Mouse (Mus musculus) urinary bladder, adult 18-20 months (tissue): ENCODE data around the gene Rcbtb1.
"Not testable (repeated sequence)": the region's sequence is repeated elsewhere in the genome, so short reads cannot be mapped to it uniquely, and the experiment has no call there.

ENCODE experiments used
- DNase-seq, 2 experiments: peaks; one replicate each; pipeline ENCODE4 v3.0.0; 2022; ENCODE audit warnings: low spot score in 2 of 2, mixed read lengths in 2 of 2

Rcbtb1 gene

DNA sequence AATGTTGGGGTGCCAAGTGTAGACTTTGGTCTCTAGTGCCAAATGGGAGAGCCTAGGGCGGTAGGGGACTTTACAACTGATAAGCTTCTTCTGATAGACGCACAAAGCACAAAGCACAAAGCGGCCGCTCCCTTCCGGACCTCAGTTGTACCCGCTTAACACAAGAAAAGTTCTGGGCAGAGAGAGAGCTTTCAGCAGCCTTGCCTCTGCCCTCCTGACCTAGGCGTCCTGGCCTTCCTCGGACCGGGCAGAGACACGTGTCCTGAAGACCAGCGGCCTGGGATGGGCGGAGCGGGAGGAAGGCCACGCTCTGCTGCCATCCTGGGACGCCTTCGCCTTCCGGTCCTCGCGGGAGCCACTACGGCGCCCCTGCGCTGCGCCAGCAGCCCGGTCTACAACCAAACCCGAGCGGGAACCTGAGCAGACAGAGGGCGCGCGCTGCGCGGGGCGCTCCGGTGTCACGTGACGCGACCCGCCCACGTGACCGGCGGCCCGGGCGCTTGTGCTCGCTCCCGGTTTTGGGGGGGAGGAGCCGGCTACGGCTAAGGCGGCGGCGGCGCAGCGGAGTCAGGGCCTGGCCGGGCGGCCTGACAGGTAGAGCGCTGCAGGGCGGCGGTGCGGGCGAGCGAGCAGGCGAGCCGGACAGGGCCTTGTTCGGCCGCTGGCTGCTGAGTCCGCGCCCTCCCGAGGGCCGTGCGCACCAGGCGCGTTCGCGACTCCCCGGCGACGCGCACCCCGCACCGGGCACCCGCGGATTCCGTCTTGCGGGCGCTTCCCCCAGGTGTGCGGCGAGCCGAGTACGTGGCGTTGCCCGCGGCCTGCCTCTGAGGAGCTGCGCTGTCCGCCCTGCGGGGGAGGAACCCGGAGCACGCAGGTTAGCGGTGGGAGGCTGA, at the start of gene Rcbtb1:
Gene Rcbtb1, plus strand, starts transcription at position 499 of the 893 bp plus-strand sequence.
- DNase-seq = peak; percentile 83 to 91

DNA sequence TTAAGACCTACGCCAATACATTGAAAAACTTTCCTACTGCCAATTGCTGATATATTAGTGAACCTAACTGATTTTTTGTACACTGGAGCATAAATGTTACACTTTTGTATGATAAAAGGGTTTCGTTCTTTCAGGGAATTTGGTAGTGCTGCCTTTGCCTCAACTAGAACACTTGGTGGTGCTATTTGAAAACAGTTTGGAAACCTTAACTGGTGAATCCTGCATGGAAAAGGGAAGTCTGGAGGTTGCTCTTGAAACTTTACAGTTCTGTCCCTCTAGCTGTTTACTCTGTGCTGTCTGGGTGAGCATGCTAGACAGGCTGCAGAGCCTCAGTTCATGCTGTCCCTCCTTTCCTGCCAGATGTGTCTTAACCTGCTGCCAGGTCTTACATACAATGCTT, 45.4 kb upstream of the Rcbtb1 start:
- no peak for DNase-seq

DNA sequence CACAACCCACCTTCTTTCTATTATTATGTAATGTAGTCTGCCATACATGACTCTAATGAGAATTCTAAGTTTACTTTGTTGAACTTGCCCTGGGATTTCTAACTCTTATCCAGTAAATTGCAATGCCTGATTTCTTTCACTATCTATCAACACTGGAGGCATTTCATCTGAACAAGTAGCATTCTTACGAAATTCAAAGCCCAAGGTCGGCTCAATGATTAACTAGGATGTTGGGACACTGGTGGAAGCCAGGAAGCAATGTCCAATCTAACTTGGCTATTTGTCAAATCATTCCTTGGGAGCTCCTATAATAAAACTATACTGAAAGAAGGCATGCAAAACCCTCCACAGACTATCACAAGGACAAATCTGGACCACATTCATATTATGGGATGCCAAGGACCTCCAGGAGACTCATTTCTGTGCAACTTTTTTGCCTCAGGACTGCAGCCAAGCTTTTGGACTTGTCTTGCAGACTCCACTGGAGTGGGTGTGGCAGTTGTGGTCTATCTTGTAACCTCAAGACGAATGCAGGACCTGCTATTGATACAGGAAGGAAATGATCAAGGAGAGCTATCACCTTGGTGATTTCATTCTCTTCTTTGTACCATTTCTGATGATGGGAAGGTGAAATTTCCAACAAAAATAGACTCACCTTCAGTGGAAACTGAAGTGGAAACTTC, 43.9 kb upstream of the Rcbtb1 start:
- no peak for DNase-seq

DNA sequence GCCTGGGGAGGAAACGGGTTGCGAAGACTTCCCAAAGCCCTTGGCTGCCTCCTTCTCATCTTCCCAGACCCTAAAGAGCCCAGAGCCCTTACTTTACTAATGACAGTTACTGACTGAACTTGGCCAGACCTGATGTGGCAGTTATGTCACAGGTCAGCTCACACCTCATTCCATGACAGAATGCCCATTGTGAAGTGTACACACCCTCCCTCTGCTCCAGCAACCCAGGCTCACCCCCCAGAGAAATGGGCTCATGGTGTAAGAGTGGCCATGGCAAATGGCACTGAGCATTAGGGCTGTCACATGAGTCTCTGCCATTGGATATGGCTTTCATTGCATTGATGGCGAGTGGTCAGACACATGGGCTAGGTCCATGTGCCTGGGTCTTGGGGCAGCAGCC, 22.4 kb upstream of the Rcbtb1 start, which contains the start of gene Gm5142:
Gene Gm5142, minus strand, starts transcription at position 101 of the 400 bp plus-strand sequence.
- no peak for DNase-seq

DNA sequence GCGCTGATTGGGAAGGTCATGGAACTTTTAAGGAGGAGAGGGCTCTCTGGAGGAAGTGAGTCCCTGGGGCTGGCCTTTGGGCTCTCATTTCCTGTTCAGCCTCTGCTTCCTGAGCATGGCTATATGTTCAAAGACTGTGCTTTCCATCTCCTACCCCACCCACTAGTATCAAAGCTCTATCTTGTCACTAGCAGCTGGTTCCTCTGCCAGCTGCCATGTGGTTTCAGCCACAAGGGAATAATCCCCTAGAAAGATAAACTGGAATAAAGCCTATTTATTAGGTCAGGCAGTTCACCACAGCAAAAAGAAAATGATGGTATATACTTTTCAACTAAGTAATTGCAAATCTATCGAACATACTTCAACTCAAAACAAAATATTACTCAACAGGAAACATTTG, 18.3 kb upstream of the Rcbtb1 start:
- DNase-seq = no peak

DNA sequence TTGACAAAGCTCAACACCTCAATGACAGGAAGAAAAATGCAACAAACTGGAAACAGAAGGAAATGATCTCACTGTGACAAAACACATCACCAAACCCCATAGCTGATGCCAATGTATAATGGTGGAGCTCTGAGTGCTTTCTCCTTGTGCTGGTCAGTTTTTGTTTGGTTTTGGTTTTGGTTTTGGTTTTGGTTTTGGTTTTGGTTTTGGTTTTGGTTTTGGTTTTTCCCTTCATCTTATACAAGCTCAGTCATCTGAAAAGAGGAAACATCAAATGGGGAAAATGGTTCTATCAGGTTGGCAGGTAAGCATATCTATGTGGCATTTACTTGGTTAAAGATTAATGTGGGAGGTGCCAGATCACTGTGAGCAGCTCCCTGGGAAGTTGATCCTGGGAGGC, 15.5 kb upstream of the Rcbtb1 start:
- DNase-seq = no peak

DNA sequence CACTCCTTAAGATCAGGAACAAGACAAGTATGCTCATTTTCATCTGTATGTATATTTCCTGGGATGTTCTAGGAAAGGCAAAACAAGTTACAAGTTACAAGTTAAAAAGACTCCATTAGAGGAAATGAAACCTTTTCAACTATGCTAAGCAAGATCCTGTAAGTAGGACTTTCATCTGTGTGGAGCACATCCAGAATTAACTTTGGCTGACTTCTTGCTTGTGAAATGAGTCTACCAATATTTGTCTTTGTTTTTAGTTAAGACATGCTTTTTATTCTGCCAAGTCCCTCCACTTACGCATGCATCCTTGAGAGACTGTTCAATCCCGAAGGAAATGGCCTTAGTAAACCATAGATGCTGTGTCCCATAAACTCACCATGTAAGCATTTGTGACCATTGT, 14.9 kb upstream of the Rcbtb1 start:
- DNase-seq = no peak

DNA sequence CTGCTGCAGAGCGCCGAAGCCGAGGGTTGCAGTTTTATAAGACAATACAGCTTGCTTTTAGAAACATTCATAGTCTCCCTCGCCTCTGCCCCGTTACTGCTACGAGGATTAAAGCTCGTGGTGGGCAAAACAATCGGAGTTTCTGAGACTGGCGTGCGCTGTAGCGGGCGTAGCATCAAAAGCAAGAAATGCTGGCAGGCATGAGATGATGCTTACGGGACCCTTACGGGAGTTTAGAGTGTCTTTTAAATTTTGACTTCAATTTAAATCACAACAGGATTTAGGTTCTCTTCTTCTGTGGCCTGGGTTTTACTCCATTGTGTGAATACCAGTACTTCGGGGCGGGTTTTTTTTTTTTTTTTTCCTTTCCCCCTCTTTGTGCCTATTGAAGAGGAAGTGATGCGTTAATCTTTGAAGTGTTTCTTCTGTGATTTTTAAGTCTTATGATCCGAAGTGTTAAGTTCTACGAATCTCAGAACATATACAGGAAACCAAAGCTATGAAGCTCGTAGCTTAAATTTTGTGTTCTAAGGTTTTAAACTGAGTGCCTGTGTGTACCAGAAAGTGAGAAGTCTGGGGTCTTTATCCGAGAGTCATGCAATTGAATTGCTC, 701 bp downstream of the Rcbtb1 start:
- DNase-seq = no peak

DNA sequence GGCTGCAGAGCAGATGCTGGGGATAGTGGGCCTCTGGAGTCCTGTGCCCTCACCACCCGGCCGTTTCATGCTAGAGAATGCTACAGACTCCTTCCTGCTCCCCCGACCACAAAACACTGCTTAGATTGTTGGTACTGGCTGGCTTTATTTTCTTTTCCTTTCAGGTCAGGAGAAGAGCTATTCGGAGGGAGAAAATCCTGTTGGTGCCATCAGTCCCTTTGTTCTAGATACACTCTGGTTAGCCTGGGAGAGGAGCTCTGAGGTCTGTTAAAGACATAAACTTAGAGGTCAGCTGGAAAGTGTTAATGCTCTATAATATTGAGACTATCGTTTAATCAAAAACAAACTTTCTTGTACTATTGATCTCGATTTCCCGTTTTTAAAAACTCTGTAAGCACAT, 4.5 kb downstream of the Rcbtb1 start:
- no peak for DNase-seq

DNA sequence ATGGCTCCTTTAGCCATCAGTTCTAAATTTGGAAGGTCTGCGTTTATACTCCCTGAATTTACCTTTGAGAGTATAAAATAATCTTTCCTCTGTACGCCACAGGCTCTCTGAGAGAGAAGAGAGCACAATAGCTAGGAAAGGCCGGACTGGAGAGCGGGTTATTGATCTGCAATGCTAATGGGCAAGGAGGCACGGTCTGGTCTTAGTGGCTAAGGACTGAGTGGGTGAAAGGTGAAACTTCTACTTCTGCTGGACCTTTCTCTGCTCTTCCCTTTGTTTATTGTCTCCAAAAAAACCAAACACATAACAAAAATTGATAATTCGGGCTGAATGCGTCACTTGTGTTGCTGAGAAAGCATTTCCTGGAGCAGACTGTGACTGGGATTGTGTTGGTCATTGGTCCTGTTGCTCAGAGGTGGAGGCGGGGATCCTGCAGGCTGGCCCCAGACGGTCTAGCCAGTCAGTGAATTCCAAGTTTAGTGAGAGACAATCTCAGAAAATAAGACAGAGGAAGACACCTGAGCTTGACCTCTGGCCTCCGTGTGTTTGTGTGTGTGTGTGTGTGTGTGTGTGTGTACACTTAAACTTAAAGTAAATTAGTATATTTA, 5.1 kb downstream of the Rcbtb1 start:
- DNase-seq = no peak

DNA sequence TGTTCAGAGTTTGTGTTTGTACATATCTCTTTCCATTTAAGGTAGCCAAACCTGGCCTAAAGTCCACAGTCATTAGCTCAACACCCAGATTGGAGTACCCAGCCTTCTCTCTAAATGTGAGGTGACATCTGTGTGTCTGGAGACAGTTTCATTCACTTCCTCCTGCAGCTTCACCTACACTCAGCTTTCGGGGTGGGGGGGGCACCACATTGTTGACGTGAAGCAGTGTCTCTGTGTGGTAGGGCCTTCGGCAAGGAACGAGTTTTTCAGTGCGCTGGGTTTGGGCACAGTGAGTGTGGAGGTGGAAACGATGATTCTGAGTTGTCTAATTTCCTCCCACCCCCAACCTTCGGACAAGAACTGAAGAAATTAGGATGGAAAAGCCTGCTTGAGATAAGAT, 8.0 kb downstream of the Rcbtb1 start:
- DNase-seq = no peak

DNA sequence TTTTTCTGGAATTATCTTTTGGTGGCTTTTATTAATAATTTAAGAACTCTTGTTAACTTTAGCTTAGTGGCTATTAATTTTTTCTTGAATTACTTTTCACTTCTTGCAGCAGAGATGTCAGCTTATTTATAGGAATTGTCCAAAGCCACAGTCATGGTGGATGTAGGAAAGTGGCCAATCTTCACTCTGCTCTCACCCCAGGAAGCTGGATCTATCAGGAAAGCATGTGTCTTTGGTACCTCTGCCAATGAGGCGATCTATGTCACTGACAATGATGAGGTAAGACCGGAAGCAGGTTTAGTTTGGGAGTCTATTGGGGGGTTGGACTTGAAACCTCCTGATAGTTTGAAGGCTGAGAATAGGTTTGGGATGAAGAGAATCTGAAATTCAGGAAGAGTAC, 8.8 kb downstream of the Rcbtb1 start:
- DNase-seq = no peak

DNA sequence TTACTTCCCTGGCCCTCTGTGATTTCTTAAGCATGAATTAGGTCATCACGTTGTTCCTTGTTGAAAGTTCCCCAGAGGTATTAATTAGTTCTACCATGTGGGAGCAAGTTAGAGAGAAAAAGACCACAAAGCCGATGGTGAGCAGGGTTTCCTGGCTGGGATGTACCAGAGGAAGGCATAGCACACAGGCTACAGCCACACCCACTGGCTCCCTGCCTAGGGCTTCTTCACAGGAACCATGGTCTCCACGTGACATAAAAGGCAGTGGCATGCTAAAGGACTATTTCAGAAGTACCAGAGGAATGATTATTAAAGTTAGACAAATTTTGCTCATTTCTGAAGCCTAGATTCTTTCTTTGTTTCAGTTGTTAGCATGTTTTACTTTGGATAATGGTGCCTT, 18.2 kb downstream of the Rcbtb1 start:
- DNase-seq = no peak

DNA sequence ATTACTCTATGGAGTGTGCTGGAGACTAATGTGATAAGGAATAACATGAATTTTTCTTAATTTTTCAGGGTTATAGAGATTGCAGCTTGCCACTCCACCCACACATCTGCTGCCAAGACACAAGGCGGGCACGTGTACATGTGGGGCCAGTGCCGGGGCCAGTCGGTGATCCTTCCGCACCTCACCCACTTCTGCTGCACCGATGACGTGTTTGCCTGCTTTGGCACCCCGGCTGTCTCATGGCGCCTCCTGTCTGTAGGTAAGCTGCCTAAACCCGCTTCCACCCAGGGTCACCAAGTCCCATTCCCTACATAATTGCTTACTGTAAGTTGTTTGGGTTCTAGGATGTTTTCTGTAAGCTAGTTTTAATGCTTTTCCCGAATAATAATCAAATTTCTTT, 25.2 kb downstream of the Rcbtb1 start:
- no peak for DNase-seq

DNA sequence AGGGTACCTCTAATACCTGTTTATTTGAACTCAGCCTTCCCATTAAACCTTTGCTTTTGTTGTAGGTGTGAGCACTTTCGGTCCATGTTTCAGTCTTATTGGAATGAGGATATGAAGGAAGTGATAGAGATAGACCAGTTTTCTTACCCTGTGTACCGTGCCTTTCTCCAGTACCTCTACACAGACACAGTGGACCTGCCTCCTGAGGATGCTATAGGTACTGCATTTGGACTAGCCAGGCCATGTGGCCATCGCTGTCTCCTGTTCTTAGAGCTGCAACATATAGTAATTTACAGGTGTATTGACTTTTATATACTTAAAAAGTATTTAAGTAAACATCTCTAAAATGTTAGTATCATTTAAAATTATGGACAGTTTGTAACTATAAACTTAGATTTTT, 28.8 kb downstream of the Rcbtb1 start:
- no peak for DNase-seq

DNA sequence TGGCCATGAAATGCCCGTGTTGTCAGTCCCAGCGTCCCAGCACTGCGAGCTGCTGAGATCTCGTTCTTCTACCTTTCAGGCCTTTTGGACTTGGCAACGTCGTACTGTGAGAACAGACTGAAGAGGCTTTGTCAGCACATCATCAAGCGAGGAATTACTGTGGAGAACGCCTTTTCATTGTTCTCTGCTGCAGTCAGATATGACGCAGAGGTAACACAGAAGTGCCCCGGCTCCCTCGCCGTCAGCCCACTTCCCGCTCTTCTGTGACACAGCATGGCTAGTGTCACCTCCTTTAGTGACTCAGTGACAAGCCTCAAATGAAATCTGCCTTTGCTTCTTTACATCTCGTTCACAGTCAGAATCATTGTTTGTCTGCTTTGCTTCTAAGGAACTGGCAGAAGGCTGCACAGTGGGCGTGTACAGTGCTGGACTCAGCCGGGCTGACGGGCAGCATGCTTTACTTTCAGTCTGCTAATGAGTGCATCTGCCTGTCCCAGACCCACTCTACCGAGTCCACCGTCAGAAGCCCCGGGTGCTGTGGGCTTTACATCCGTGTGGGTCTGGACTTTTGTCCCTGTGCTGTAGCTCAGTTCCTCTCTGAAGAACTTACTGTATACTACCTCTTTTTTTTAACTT, 29.4 kb downstream of the Rcbtb1 start:
- DNase-seq = no peak

DNA sequence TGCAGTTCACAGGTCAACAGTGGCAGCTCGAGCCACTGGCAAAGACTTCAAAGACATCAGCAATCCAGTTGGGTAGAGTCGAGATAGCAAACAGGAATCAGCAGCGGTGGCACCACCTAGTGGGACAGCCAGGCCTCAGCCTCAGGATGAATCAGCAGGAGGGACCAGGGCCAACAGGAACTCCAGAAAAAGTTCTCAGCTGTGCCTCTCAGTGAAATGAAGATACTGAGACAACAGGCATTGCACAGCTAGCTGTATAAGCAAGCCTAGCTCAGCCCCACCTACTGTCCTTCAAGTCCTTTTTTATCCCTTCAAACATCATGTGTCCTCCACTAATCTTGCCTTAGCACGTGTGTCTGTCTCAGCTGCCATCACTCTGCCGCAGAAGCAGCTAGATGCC, 31.0 kb downstream of the Rcbtb1 start:
- DNase-seq = no peak

DNA sequence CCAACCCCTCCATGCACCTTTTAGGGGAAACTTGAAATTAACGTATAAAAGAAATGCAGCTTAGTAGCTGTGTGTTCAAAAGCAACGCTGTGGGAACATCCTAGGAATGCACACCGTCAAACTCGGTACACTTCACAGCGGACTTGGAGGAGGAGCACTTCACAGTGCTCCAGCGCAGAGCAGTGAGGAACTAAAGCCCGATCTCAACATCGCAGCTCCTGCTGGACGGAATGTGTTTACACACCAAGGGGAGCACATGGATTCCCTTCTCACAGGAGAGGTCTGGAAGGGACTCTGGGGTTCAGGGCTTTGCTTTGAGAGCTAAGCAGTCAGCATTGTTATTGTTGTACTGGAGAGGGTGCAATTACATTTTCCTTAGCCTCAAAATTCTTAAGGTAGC, 32.6 kb downstream of the Rcbtb1 start:
- no peak for DNase-seq

DNA sequence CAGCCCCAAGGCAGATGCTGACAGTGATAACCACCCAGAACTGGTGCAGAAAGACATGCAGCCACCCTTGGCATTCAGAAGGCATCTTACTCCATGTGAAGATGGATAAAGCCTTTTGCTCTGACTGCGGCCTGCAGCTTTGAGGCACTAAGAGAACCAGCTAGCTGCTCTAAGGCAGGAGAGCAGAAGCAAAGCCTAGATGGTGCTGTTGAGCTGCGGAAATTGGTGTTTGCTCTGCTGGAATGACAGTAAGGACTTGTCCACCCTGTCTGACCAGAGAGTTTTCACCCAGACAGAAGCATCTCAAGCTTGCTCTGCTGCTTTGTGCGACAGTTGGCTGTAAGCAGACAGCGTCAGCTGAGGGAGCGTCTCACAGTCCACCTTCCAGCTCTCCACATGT, 49.3 kb downstream of the Rcbtb1 start:
- peak; percentile 17 to 19 for DNase-seq

DNA sequence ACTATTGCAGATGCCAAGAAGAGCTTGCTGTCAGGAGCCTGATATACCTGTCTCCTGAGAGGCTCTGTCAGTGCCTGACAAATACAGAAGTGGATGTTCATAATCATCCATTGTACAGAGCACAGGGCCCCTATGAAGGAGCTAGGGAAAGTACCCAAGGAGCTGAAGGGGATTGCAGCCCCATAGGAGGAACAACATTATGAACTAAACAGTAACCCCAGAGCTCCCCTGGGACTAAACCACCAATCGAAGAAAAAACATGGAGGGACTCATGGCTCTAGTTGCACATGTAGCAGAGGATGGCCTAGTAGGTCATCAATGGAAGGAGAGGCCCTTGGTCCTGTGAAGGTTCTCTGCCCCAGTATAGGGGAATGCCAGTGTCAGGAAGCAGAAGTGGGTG, 54.9 kb downstream of the Rcbtb1 start:
- DNase-seq = not testable (repeated sequence)

DNA sequence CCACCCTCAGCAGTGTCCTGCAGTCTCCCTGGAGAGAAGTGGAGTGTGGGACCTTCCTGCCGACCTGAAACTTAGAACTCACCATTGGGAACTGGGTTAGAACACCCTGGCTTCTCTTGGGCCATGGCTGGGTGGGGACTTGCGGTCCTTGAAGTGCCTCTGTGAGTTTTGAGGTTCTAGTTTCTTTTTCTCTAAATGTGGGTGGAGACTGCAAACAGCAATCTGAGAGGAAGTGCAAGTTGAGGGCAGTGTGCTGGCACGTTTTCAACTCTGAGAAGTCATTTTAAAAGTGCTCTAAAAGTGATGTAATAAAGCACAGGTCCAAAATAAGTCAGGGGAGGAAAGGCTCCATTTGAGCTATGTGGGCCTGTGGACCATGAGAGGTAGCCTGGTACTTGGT, 59.0 kb downstream of the Rcbtb1 start, which contains the start of gene Gm6904:
Gene Gm6904, minus strand, starts transcription at position 161 of the 400 bp plus-strand sequence.
- peak in 1 of 2 experiments; percentile 7 for DNase-seq

DNA sequence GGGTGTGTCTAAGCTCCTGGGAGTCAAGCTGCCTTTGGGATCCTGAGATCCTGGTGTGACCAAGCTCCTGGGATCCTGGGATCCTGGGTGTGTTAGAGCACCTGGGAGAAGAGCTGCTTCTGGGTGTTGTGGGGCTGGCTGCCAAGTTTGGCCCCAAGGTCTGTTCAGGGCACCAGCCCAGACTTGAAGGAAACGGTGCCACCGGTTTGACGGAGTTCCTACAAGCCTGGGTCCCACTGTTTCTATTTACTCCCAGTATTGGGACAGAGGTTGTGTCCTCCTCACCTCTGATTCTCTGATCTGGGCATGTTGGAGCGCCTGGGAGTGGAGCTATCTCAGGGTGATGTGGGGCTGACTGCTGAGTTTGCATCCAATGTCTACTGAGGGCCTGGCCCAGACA, 74.0 kb downstream of the Rcbtb1 start:
- peak; percentile 59 to 72 for DNase-seq
